Mouse (Mus musculus) liver, adult 2 months (tissue): ENCODE data around the gene Ms4a3. TPM values are rescaled to one million over a fixed set of nuclear protein-coding genes. Genes with fewer than 3 reads are reported as not detected.

ENCODE experiments used
- DNase-seq: peaks from one replicate; pipeline ENCODE4 v3.0.0-alpha.2; 2011; ENCODE audit warnings: low read depth, low spot score; ENCODE audit errors: extremely low read depth
- H3K27ac ChIP-seq: fragments of 200-500 bp; replicated peaks from 2 replicates; pipeline ENCODE4 v1.5.1; 2012; ENCODE audit warnings: low read depth, mild to moderate bottlenecking, control low read depth, inconsistent platforms, low read length; ENCODE audit not compliant: insufficient read depth
- H3K27me3 ChIP-seq: fragments of 200-500 bp; 2 replicates; pipeline ENCODE4 v1.6.1; 2012; ENCODE audit warnings: mild to moderate bottlenecking, moderate library complexity, low read length, inconsistent platforms; ENCODE audit not compliant: control insufficient read depth, insufficient read depth
- H3K36me3 ChIP-seq: fragments of 200-500 bp; 2 replicates; pipeline ENCODE4 v1.6.1; 2012; ENCODE audit warnings: low read length, inconsistent platforms; ENCODE audit not compliant: control insufficient read depth, insufficient read depth
- H3K4me1 ChIP-seq: fragments of 200-500 bp; 2 replicates; pipeline ENCODE4 v1.6.1; 2011; ENCODE audit warnings: low read length; ENCODE audit not compliant: control insufficient read depth, insufficient read depth
- H3K4me3 ChIP-seq: fragments of 200-500 bp; 2 replicates; pipeline ENCODE4 v1.5.1; 2011; ENCODE audit warnings: low read depth, mild to moderate bottlenecking, control low read depth, low read length, moderate library complexity; ENCODE audit not compliant: insufficient read depth
- H3K79me2 ChIP-seq: fragments of 200-500 bp; 2 replicates; pipeline ENCODE4 v1.6.1; 2012; ENCODE audit warnings: inconsistent platforms, mild to moderate bottlenecking, low read length, moderate library complexity; ENCODE audit not compliant: control insufficient read depth, insufficient read depth
- H3K9ac ChIP-seq: fragments of 200-500 bp; 2 replicates; pipeline ENCODE4 v1.6.1; 2012; ENCODE audit warnings: low read depth, mild to moderate bottlenecking, control low read depth, inconsistent platforms, low read length
- CTCF ChIP-seq: fragments of 200-500 bp; IDR thresholded peaks from 2 replicates; pipeline ENCODE4 v1.5.1; 2011; ENCODE audit warnings: low read depth, low read length, control low read depth
- POLR2A ChIP-seq: fragments of 200-500 bp; IDR thresholded peaks from 2 replicates; pipeline ENCODE4 v1.6.1; 2011; ENCODE audit warnings: low read length, control low read depth; ENCODE audit not compliant: insufficient read depth; ENCODE audit errors: extremely low read depth
- WGBS: fragments of 180-500 bp; shearing (Covaris S2); methylation state at CpG from one replicate; pipeline ENCODE4 v1.1.7; 2018; 5-methylcytosine and 5-hydroxymethylcytosine counted together
- polyA plus RNA-seq: library from polyadenylated mRNA; depleted of rRNA; stranded (reverse); fragments of >200 nt; gene quantifications from 2 replicates; pipeline ENCODE4 v1.2.3, GENCODE M21; 2012; rRNA removed
- total RNA-seq: library from RNA; depleted of rRNA; stranded (reverse); fragments of >200 nt; gene quantifications from 2 replicates; pipeline ENCODE4 v1.2.3, GENCODE M21; 2014; rRNA removed

Ms4a3 gene
- total RNA-seq = not detected in 2 replicates
- polyA plus RNA-seq = not detected in 2 replicates

GRCm38 (mm10) chr19:11640732-11641131 lies at the start of gene Ms4a3:
Gene Ms4a3, minus strand, starts transcription at chr19:11640851.
- Histone ChIP-seq H3K27me3 (no peaks in the 10 kb centered on the region), H3K79me2 (no peaks in the 10 kb centered on the region), H3K27ac (no peak within 1 kb of the TSS), H3K9ac (no peak within 1 kb of the TSS), H3K4me1 (no peaks in the 10 kb centered on the region), H3K4me3 (no peak within 1 kb of the TSS), H3K36me3 (no peaks in the 10 kb centered on the region)
- TF ChIP-seq POLR2A = no peak
- no peak for TF ChIP-seq CTCF
- WGBS = 60% methylated on average over 1 of the region's 1 CpGs
- DNase-seq = no peak

GRCm38 (mm10) chr19:11661562-11661961 lies 20.9 kb upstream of the Ms4a3 start:
- no peaks in the 10 kb centered on the region for H3K79me2 ChIP-seq
- no peak overlapping the region for H3K9ac ChIP-seq
- no peaks in the 10 kb centered on the region for H3K4me1 ChIP-seq
- H3K36me3 ChIP-seq = no peaks in the 10 kb centered on the region
- H3K27ac ChIP-seq = no peak overlapping the region
- no peak for DNase-seq
- TF ChIP-seq CTCF (no peak), POLR2A (no peak)
- no peaks in the 10 kb centered on the region for H3K27me3 ChIP-seq
- no peak overlapping the region for H3K4me3 ChIP-seq

- TF ChIP-seq CTCF (no peak), POLR2A (no peak)
- Histone ChIP-seq H3K9ac (no peak within 1 kb of the TSS), H3K4me3 (no peak within 1 kb of the TSS), H3K27me3 (no peaks in the 10 kb centered on the region), H3K36me3 (no peaks in the 10 kb centered on the region), H3K79me2 (no peaks in the 10 kb centered on the region), H3K27ac (no peak within 1 kb of the TSS), H3K4me1 (no peaks in the 10 kb centered on the region)
- no peak for DNase-seq
- 91% methylated on average over 5 of the region's 5 CpGs for WGBS
These were observed 19.8 kb upstream of the Ms4a3 start, which contains the start of gene Oosp2 for GRCm38 (mm10) chr19:11660459-11660858. Gene Oosp2, minus strand, starts transcription at chr19:11660559.

- TF ChIP-seq POLR2A (no peak), CTCF (no peak)
- no peak overlapping the region for H3K9ac ChIP-seq
- no peaks in the 10 kb centered on the region for H3K4me1 ChIP-seq
- H3K27ac ChIP-seq = no peak overlapping the region
- H3K79me2 ChIP-seq = no peaks in the 10 kb centered on the region
- H3K27me3 ChIP-seq = no peaks in the 10 kb centered on the region
- H3K36me3 ChIP-seq = no peaks in the 10 kb centered on the region
- no peak for DNase-seq
- 60% methylated on average over 2 of the region's 2 CpGs for WGBS
- no peak overlapping the region for H3K4me3 ChIP-seq
These were observed 18.5 kb upstream of the Ms4a3 start for GRCm38 (mm10) chr19:11659142-11659541.

- Histone ChIP-seq H3K4me3 (no peak overlapping the region), H3K9ac (no peak overlapping the region), H3K36me3 (no peaks in the 10 kb centered on the region), H3K27ac (no peak overlapping the region), H3K27me3 (no peaks in the 10 kb centered on the region), H3K79me2 (no peaks in the 10 kb centered on the region), H3K4me1 (no peaks in the 10 kb centered on the region)
- WGBS = 76% methylated on average over 4 of the region's 4 CpGs
- DNase-seq = no peak
- TF ChIP-seq POLR2A = no peak
- TF ChIP-seq CTCF = no peak
These were observed 8.9 kb upstream of the Ms4a3 start for GRCm38 (mm10) chr19:11649564-11649963.

GRCm38 (mm10) chr19:11646166-11646565 lies 5.5 kb upstream of the Ms4a3 start:
- TF ChIP-seq CTCF = no peak
- no peak for TF ChIP-seq POLR2A
- no peaks in the 10 kb centered on the region for H3K79me2 ChIP-seq
- no peak for DNase-seq
- H3K4me3 ChIP-seq = no peak overlapping the region
- no peaks in the 10 kb centered on the region for H3K27me3 ChIP-seq
- no peak overlapping the region for H3K27ac ChIP-seq
- WGBS = 71% methylated on average over 3 of the region's 3 CpGs
- no peaks in the 10 kb centered on the region for H3K4me1 ChIP-seq
- no peaks in the 10 kb centered on the region for H3K36me3 ChIP-seq
- H3K9ac ChIP-seq = no peak overlapping the region
